Mouse (Mus musculus) hindbrain, embryonic 13.5 days (tissue): ENCODE data around the gene Strip1. TPM values are rescaled to one million over a fixed set of nuclear protein-coding genes. Genes with fewer than 3 reads are reported as not detected.
"Not testable (repeated sequence)": the region's sequence is repeated elsewhere in the genome, so short reads cannot be mapped to it uniquely, and the experiment has no call there.

Source experiments
- ATAC-seq: fragments of 200-750 bp; cut with Nextera tagmentation; 2 replicates; pipeline ENCODE4 v1.8.0; 2017; ENCODE audit warnings: moderate TSS enrichment; ENCODE audit not compliant: low FRiP score
- H3K27ac ChIP-seq: fragments of 300-500 bp; sonication (generic); 2 replicates; pipeline ENCODE4 v1.5.1; 2015; ENCODE audit warnings: inconsistent platforms, mild to moderate bottlenecking, moderate library complexity
- H3K27me3 ChIP-seq: fragments of 300-500 bp; sonication (generic); 2 replicates; pipeline ENCODE4 v1.6.1; 2015; ENCODE audit warnings: mild to moderate bottlenecking, inconsistent platforms
- H3K36me3 ChIP-seq: fragments of 300-500 bp; sonication (generic); 2 replicates; pipeline ENCODE4 v1.6.1; 2015; ENCODE audit warnings: mild to moderate bottlenecking, inconsistent platforms
- H3K4me1 ChIP-seq: fragments of 300-500 bp; sonication (generic); replicated peaks from 2 replicates; pipeline ENCODE4 v1.6.1; 2015; ENCODE audit warnings: inconsistent platforms
- H3K4me2 ChIP-seq: fragments of 300-500 bp; sonication (generic); 2 replicates; pipeline ENCODE4 v1.6.1; 2015; ENCODE audit warnings: inconsistent platforms, mild to moderate bottlenecking, moderate library complexity
- H3K4me3 ChIP-seq: fragments of 300-500 bp; sonication (generic); 2 replicates; pipeline ENCODE4 v1.5.1; 2015; ENCODE audit warnings: mild to moderate bottlenecking, inconsistent platforms
- H3K9ac ChIP-seq: fragments of 300-500 bp; sonication (generic); 2 replicates; pipeline ENCODE4 v1.6.1; 2015; ENCODE audit warnings: mild to moderate bottlenecking, inconsistent platforms
- H3K9me3 ChIP-seq: fragments of 300-500 bp; sonication (generic); 2 replicates; pipeline ENCODE4 v1.6.1; 2016; ENCODE audit warnings: inconsistent platforms
- WGBS: fragments of 180-500 bp; shearing (Covaris S2); methylation state at CpG from one replicate; pipeline ENCODE4 v1.1.7; 2015; 5-methylcytosine and 5-hydroxymethylcytosine counted together
- polyA plus RNA-seq: library from polyadenylated mRNA; unstranded; fragments of >200 nt; fragmentation: Nextera tagmentation; extraction: Ambion mirVana; gene quantifications from 2 replicates; pipeline ENCODE4 v1.2.1, GENCODE M21; 2015

The Strip1 gene
- polyA plus RNA-seq, 1 experiment from 2014 or later = 143 TPM

- H3K4me2 ChIP-seq, H3K27me3 ChIP-seq, H3K4me3 ChIP-seq, ATAC-seq, H3K27ac ChIP-seq, H3K4me1 ChIP-seq, H3K9me3 ChIP-seq, H3K9ac ChIP-seq, H3K36me3 ChIP-seq: not testable (repeated sequence)
- 78% methylated on average over 5 of the region's 5 CpGs for WGBS
Measured at GRCm38 (mm10) chr3:107650276-107650675, 18.8 kb upstream of the Strip1 start.

- Histone ChIP-seq H3K9ac (no peak overlapping the region), H3K27ac (no peak overlapping the region), H3K4me3 (no peak overlapping the region), H3K27me3 (no peaks in the 10 kb centered on the region), H3K9me3 (no peaks in the 10 kb centered on the region), H3K4me1 (no peaks in the 10 kb centered on the region), H3K36me3 (no peaks in the 10 kb centered on the region), H3K4me2 (no peak overlapping the region)
- ATAC-seq = no peak
- 96% methylated on average over 3 of the region's 3 CpGs for WGBS
Measured at GRCm38 (mm10) chr3:107646947-107647346, 15.5 kb upstream of the Strip1 start.

GRCm38 (mm10) chr3:107637606-107638172 is 6.2 kb upstream of the Strip1 start:
- Histone ChIP-seq H3K4me1 (0 out of 2 replicates have a peak, but pooled peaks cover 3% of the 10 kb centered on the region), H3K9ac (no peak overlapping the region), H3K9me3 (no peaks in the 10 kb centered on the region), H3K4me3 (no peak overlapping the region), H3K36me3 (no peaks in the 10 kb centered on the region), H3K4me2 (no peak overlapping the region), H3K27me3 (no peaks in the 10 kb centered on the region), H3K27ac (no peak overlapping the region)
- 54% methylated on average over 5 of the region's 5 CpGs for WGBS
- peak; percentile 43; the same call in 1 of the 2 replicates for ATAC-seq

GRCm38 (mm10) chr3:107636236-107636635 is 4.7 kb upstream of the Strip1 start:
- no peak overlapping the region for H3K27ac ChIP-seq
- ATAC-seq = no peak
- H3K4me1 ChIP-seq = 0 out of 2 replicates have a peak, but pooled peaks cover 8% of the 10 kb centered on the region
- WGBS = 78% methylated on average over 3 of the region's 3 CpGs
- H3K9me3 ChIP-seq = no peaks in the 10 kb centered on the region
- H3K4me2 ChIP-seq = no peak overlapping the region
- no peak overlapping the region for H3K9ac ChIP-seq
- H3K4me3 ChIP-seq = no peak overlapping the region
- H3K36me3 ChIP-seq = no peaks in the 10 kb centered on the region
- no peaks in the 10 kb centered on the region for H3K27me3 ChIP-seq

GRCm38 (mm10) chr3:107635836-107636235 is 4.3 kb upstream of the Strip1 start:
- no peak overlapping the region for H3K4me3 ChIP-seq
- H3K4me1 ChIP-seq = peaks cover 8% of the 10 kb centered on the region; the same call in 1 of the 2 replicates
- no peak overlapping the region for H3K9ac ChIP-seq
- H3K27me3 ChIP-seq = no peaks in the 10 kb centered on the region
- WGBS = 59% methylated on average over 8 of the region's 8 CpGs
- no peak for ATAC-seq
- H3K9me3 ChIP-seq = no peaks in the 10 kb centered on the region
- H3K4me2 ChIP-seq = no peak overlapping the region
- H3K27ac ChIP-seq = no peak overlapping the region
- no peaks in the 10 kb centered on the region for H3K36me3 ChIP-seq

GRCm38 (mm10) chr3:107633906-107634305 is 2.4 kb upstream of the Strip1 start:
- H3K4me3 ChIP-seq = no peak overlapping the region
- WGBS = 92% methylated on average over 9 of the region's 9 CpGs
- H3K9ac ChIP-seq = no peak overlapping the region
- H3K27me3 ChIP-seq = no peaks in the 10 kb centered on the region
- H3K4me1 ChIP-seq = peaks cover 25% of the 10 kb centered on the region
- peaks cover 5% of the 10 kb centered on the region for H3K36me3 ChIP-seq
- H3K9me3 ChIP-seq = no peaks in the 10 kb centered on the region
- no peak for ATAC-seq
- H3K4me2 ChIP-seq = no peak overlapping the region
- no peak overlapping the region for H3K27ac ChIP-seq

- WGBS = 90% methylated on average over 4 of the region's 4 CpGs
- Histone ChIP-seq H3K27ac (no peak overlapping the region), H3K4me1 (peaks cover 32% of the 10 kb centered on the region), H3K27me3 (no peaks in the 10 kb centered on the region), H3K36me3 (peaks cover 14% of the 10 kb centered on the region), H3K9me3 (no peaks in the 10 kb centered on the region), H3K9ac (no peak overlapping the region), H3K4me2 (no peak overlapping the region), H3K4me3 (no peak overlapping the region)
- ATAC-seq = no peak
Measured at GRCm38 (mm10) chr3:107632786-107633185, 1.3 kb upstream of the Strip1 start.

GRCm38 (mm10) chr3:107630682-107631522 is 592 bp downstream of the Strip1 start, which contains the start of gene Gm10961:
TSS of gene Gm10961 (plus strand) at chr3:107631322.
- peaks cover 29% of the 10 kb centered on the region for H3K4me1 ChIP-seq
- H3K9me3 ChIP-seq = no peaks in the 10 kb centered on the region
- ATAC-seq = peak; percentile 84
- H3K27ac ChIP-seq = peak within 1 kb of the TSS; percentile 98
- peak within 1 kb of the TSS; percentile 96 for H3K4me3 ChIP-seq
- peak within 1 kb of the TSS; percentile 76 for H3K4me2 ChIP-seq
- no peaks in the 10 kb centered on the region for H3K27me3 ChIP-seq
- WGBS = under 1% methylated on average over 48 of the region's 48 CpGs
- H3K9ac ChIP-seq = peak within 1 kb of the TSS; percentile 97
- H3K36me3 ChIP-seq = peaks cover 33% of the 10 kb centered on the region

- WGBS = 96% methylated on average over 4 of the region's 4 CpGs
- Histone ChIP-seq H3K4me1 (peaks cover 29% of the 10 kb centered on the region), H3K9me3 (no peaks in the 10 kb centered on the region), H3K4me3 (peak overlapping the region; percentile 8; the same call in 1 of the 2 replicates), H3K27ac (no peak overlapping the region), H3K9ac (no peak overlapping the region), H3K4me2 (peak overlapping the region; percentile 76), H3K27me3 (no peaks in the 10 kb centered on the region), H3K36me3 (peaks cover 48% of the 10 kb centered on the region)
- ATAC-seq = no peak
Measured at GRCm38 (mm10) chr3:107629411-107629810, 2.1 kb downstream of the Strip1 start.

GRCm38 (mm10) chr3:107628551-107628950 is 2.9 kb downstream of the Strip1 start:
- Histone ChIP-seq H3K4me3 (no peak overlapping the region), H3K36me3 (peaks cover 57% of the 10 kb centered on the region), H3K9ac (no peak overlapping the region), H3K4me2 (no peak overlapping the region), H3K9me3 (no peaks in the 10 kb centered on the region), H3K27ac (no peak overlapping the region), H3K27me3 (no peaks in the 10 kb centered on the region), H3K4me1 (peaks cover 29% of the 10 kb centered on the region)
- no peak for ATAC-seq
- 95% methylated on average over 2 of the region's 2 CpGs for WGBS

GRCm38 (mm10) chr3:107627641-107628040 is 3.9 kb downstream of the Strip1 start:
- no peak for ATAC-seq
- no peaks in the 10 kb centered on the region for H3K27me3 ChIP-seq
- H3K36me3 ChIP-seq = peaks cover 66% of the 10 kb centered on the region
- 86% methylated on average over 7 of the region's 7 CpGs for WGBS
- H3K4me2 ChIP-seq = no peak overlapping the region
- no peak overlapping the region for H3K4me3 ChIP-seq
- no peak overlapping the region for H3K9ac ChIP-seq
- H3K27ac ChIP-seq = no peak overlapping the region
- no peaks in the 10 kb centered on the region for H3K9me3 ChIP-seq
- H3K4me1 ChIP-seq = peaks cover 29% of the 10 kb centered on the region

- Histone ChIP-seq H3K4me3 (no peak overlapping the region), H3K27me3 (no peaks in the 10 kb centered on the region), H3K9me3 (no peaks in the 10 kb centered on the region), H3K9ac (no peak overlapping the region), H3K4me2 (no peak overlapping the region), H3K36me3 (peaks cover 75% of the 10 kb centered on the region), H3K27ac (no peak overlapping the region), H3K4me1 (peaks cover 24% of the 10 kb centered on the region)
- ATAC-seq = no peak
- 97% methylated on average over 8 of the region's 8 CpGs for WGBS
Measured at GRCm38 (mm10) chr3:107626751-107627150, 4.7 kb downstream of the Strip1 start.
